Mouse (Mus musculus) CH12.LX (cell line): Measurements from ENCODE around the gene Ccdc63. TPM values are rescaled to one million over a fixed set of nuclear protein-coding genes. Genes with fewer than 3 reads are reported as not detected.

ENCODE experiments used
- DNase-seq: peaks from one replicate; pipeline ENCODE4 v3.0.0-alpha.2; 2013; ENCODE audit errors: extremely low read depth
- H3K27ac ChIP-seq: 2 replicates; pipeline ENCODE4 v1.5.1; 2012; ENCODE audit warnings: low read depth, mild to moderate bottlenecking, control low read depth, moderate library complexity; ENCODE audit not compliant: insufficient read depth
- H3K27me3 ChIP-seq: replicated peaks from 2 replicates; pipeline ENCODE3; 2012; ENCODE audit warnings: inconsistent platforms
- H3K36me3 ChIP-seq, 2 experiments: replicated peaks in 1 of 2; 2 replicates each; pipeline versions ENCODE3 to v1.6.1; 2012; ENCODE audit warnings: inconsistent platforms in 1 of 2, low read length in 1 of 2, mild to moderate bottlenecking in 1 of 2, mixed read lengths in 1 of 2, moderate library complexity in 1 of 2; ENCODE audit not compliant: control insufficient read depth in 1 of 2, insufficient read depth in 1 of 2
- H3K4me1 ChIP-seq, 2 experiments: 2 replicates each; pipeline ENCODE4 v1.6.1; 2012; ENCODE audit warnings: inconsistent platforms in 1 of 2, moderate library complexity in 1 of 2; ENCODE audit not compliant: insufficient read depth in 2 of 2, control insufficient read depth in 1 of 2
- H3K4me2 ChIP-seq: 2 replicates; pipeline ENCODE4 v1.6.1; 2012; ENCODE audit warnings: low read depth, mild to moderate bottlenecking, control low read depth; ENCODE audit not compliant: poor library complexity, insufficient read depth, severe bottlenecking
- H3K4me3 ChIP-seq, 3 experiments: fragments of 150-350 bp in 1 of 3; sonication (generic) in 1 of 3; replicated peaks in 1 of 3; 2 replicates each; pipeline versions ENCODE3 to v1.5.1; 2011 to 2012; ENCODE audit warnings: low read depth in 2 of 3, low read length in 2 of 3, mild to moderate bottlenecking in 2 of 3, moderate library complexity in 2 of 3, control low read depth in 1 of 3, improper control_type of control experiment in 1 of 3, inconsistent platforms in 1 of 3, mixed read lengths in 1 of 3; ENCODE audit not compliant: poor library complexity in 1 of 3
- H3K79me2 ChIP-seq: replicated peaks from 2 replicates; pipeline ENCODE4 v1.6.1; 2012; ENCODE audit warnings: mild to moderate bottlenecking, moderate library complexity; ENCODE audit not compliant: control insufficient read depth, poor library complexity, insufficient read depth, severe bottlenecking; ENCODE audit errors: extremely low read depth
- H3K9ac ChIP-seq: 2 replicates; pipeline ENCODE4 v1.6.1; 2012; ENCODE audit warnings: low read depth, mild to moderate bottlenecking, control low read depth, moderate library complexity; ENCODE audit not compliant: insufficient read depth
- H3K9me3 ChIP-seq: replicated peaks from 2 replicates; pipeline ENCODE3; 2012; ENCODE audit warnings: low read length, inconsistent platforms, mixed read lengths
- BHLHE40 ChIP-seq: IDR thresholded peaks from 2 replicates; pipeline ENCODE4 v1.6.1; 2011; ENCODE audit warnings: mild to moderate bottlenecking, low read depth, low read length, improper control_type of control experiment
- CHD1 ChIP-seq: IDR thresholded peaks from 2 replicates; pipeline ENCODE4 v1.6.1; 2012; ENCODE audit warnings: low read depth, low read length, improper control_type of control experiment, inconsistent platforms
- E2F4 ChIP-seq: IDR thresholded peaks from 2 replicates; pipeline ENCODE4 v1.6.1; 2011; ENCODE audit warnings: low read depth, low read length, improper control_type of control experiment; ENCODE audit not compliant: insufficient replicate concordance
- ELF1 ChIP-seq: IDR thresholded peaks from 2 replicates; pipeline ENCODE4 v1.6.1; 2014; ENCODE audit warnings: low read depth, mild to moderate bottlenecking, inconsistent platforms, low read length, improper control_type of control experiment
- ETS1 ChIP-seq: conservative IDR thresholded peaks from 2 replicates; pipeline ENCODE4 v1.6.1; 2012; ENCODE audit warnings: low read depth, mild to moderate bottlenecking, inconsistent platforms, low read length, improper control_type of control experiment, moderate library complexity
- GABPA ChIP-seq: IDR thresholded peaks from 2 replicates; pipeline ENCODE4 v1.6.1; 2012; ENCODE audit warnings: low read depth, low read length, improper control_type of control experiment, inconsistent platforms; ENCODE audit not compliant: insufficient replicate concordance
- JUN ChIP-seq: IDR thresholded peaks from 2 replicates; pipeline ENCODE4 v1.6.1; 2011; ENCODE audit warnings: low read depth, mild to moderate bottlenecking, low read length, improper control_type of control experiment, moderate library complexity; ENCODE audit not compliant: insufficient read depth
- JUND ChIP-seq: conservative IDR thresholded peaks from 2 replicates; pipeline ENCODE4 v1.6.1; 2011; ENCODE audit warnings: low read depth, low read length, improper control_type of control experiment
- MAX ChIP-seq: IDR thresholded peaks from 2 replicates; pipeline ENCODE4 v1.6.1; 2011; ENCODE audit warnings: low read length, improper control_type of control experiment
- MEF2A ChIP-seq: IDR thresholded peaks from 2 replicates; pipeline ENCODE4 v1.6.1; 2014; ENCODE audit warnings: low read depth, mild to moderate bottlenecking, inconsistent platforms, low read length, improper control_type of control experiment, borderline replicate concordance
- MXI1 ChIP-seq: IDR thresholded peaks from 2 replicates; pipeline ENCODE4 v1.6.1; 2011; ENCODE audit warnings: mild to moderate bottlenecking, low read depth, low read length, improper control_type of control experiment
- MYC ChIP-seq: IDR thresholded peaks from 2 replicates; pipeline ENCODE4 v1.6.1; 2011; ENCODE audit warnings: low read depth, mild to moderate bottlenecking, improper control_type of control experiment, low read length
- NELFE ChIP-seq: IDR thresholded peaks from 2 replicates; pipeline ENCODE4 v1.6.1; 2011; ENCODE audit warnings: low read depth, low read length, improper control_type of control experiment
- NRF1 ChIP-seq: IDR thresholded peaks from 2 replicates; pipeline ENCODE4 v1.6.1; 2014; ENCODE audit warnings: low read depth, mild to moderate bottlenecking, inconsistent platforms, low read length, improper control_type of control experiment, moderate library complexity
- POLR2A ChIP-seq: IDR thresholded peaks from 2 replicates; pipeline ENCODE4 v1.6.1; 2011; ENCODE audit warnings: low read depth, mild to moderate bottlenecking, improper control_type of control experiment, low read length
- RAD21 ChIP-seq: IDR thresholded peaks from 2 replicates; pipeline ENCODE4 v1.6.1; 2011; ENCODE audit warnings: low read depth, mild to moderate bottlenecking, low read length, improper control_type of control experiment, moderate library complexity
- SMC3 ChIP-seq: IDR thresholded peaks from 2 replicates; pipeline ENCODE4 v1.6.1; 2011; ENCODE audit warnings: low read depth, low read length, improper control_type of control experiment
- TCF12 ChIP-seq: IDR thresholded peaks from 2 replicates; pipeline ENCODE4 v1.6.1; 2014; ENCODE audit warnings: low read depth, mild to moderate bottlenecking, inconsistent platforms, low read length, improper control_type of control experiment
- UBTF ChIP-seq: IDR thresholded peaks from 2 replicates; pipeline ENCODE4 v1.6.1; 2012; ENCODE audit warnings: low read depth, mild to moderate bottlenecking, inconsistent platforms, low read length, improper control_type of control experiment, moderate library complexity
- USF1 ChIP-seq: IDR thresholded peaks from 2 replicates; pipeline ENCODE4 v1.6.1; 2014; ENCODE audit warnings: low read depth, mild to moderate bottlenecking, inconsistent platforms, low read length, improper control_type of control experiment
- USF2 ChIP-seq: conservative IDR thresholded peaks from 2 replicates; pipeline ENCODE4 v1.6.1; 2011; ENCODE audit warnings: low read depth, low read length, improper control_type of control experiment
- ZC3H11A ChIP-seq: IDR thresholded peaks from 2 replicates; pipeline ENCODE4 v1.6.1; 2012; ENCODE audit warnings: low read depth, mild to moderate bottlenecking, inconsistent platforms, low read length, improper control_type of control experiment
- dilution Hi-C: fragments of 300-500 bp; cut with MboI; formaldehyde crosslinking; loops from 2 replicates; pipeline ENCODE4 v1.14.3; 2020; ENCODE audit warnings: low sequenced_read_pairs; ENCODE audit not compliant: extremely low pct_unique_long_range_greater_than_20kb, extremely low pct_ligation_motif_present
- in situ Hi-C: fragments of 300-500 bp; cut with MboI; formaldehyde crosslinking; loops from 3 replicates; pipeline ENCODE4 v1.14.3; 2019; ENCODE audit warnings: low sequenced_read_pairs, low pct_ligation_motif_present, low pct_unique_long_range_greater_than_20kb, mixed read lengths
- polyA plus RNA-seq: library from polyadenylated mRNA; unstranded; fragments of >175 nt; gene quantifications from 2 replicates; pipeline ENCODE4 v1.2.1, GENCODE M21; 2012; ENCODE audit warnings: low read depth; ENCODE audit not compliant: insufficient read length
- total RNA-seq, 2 experiments: library from RNA; depleted of rRNA; stranded (reverse); fragments of 300-350 nt in 1 of 2; fragments of >200 nt in 1 of 2; gene quantifications; 2 replicates each; pipeline ENCODE4 v1.2.3; 2012 to 2014

Gene Ccdc63
- total and polyA plus RNA-seq, 3 experiments = 0.39 to 0.70 (median 0.47) TPM

- dilution Hi-C loops = no loop called here
- TF ChIP-seq E2F4 (no peak), POLR2A (no peak), ZC3H11A (no peak), JUND (no peak), ELF1 (no peak), UBTF (no peak), GABPA (no peak), MEF2A (no peak), MYC (no peak), SMC3 (no peak), JUN (no peak), MXI1 (no peak), ETS1 (no peak), NRF1 (no peak), RAD21 (no peak), USF2 (no peak), TCF12 (no peak), CHD1 (no peak)
- TF ChIP-seq, all 38 proteins: peak for 0
- H3K79me2 ChIP-seq = no peaks in the 10 kb centered on the region
- no peak overlapping the region for H3K4me3 ChIP-seq
- H3K4me1 ChIP-seq = peaks cover 0 to 11% of the 10 kb centered on the region in 2 experiments; a peak in 1 of 4 replicates
- no peak for DNase-seq
- H3K9ac ChIP-seq = no peak overlapping the region
- no peaks in the 10 kb centered on the region for H3K36me3 ChIP-seq
- H3K9me3 ChIP-seq = peaks cover 6% of the 10 kb centered on the region
- H3K27me3 ChIP-seq = peaks cover 81% of the 10 kb centered on the region
- in situ Hi-C loops = no loop called here
- no peak overlapping the region for H3K4me2 ChIP-seq
- H3K27ac ChIP-seq = no peak overlapping the region
Observed at GRCm38 (mm10) chr5:122068563-122068962, 72.1 kb downstream of the Ccdc63 start.

- DNase-seq = no peak
- TF ChIP-seq USF1 (no peak), MXI1 (no peak), USF2 (no peak), NELFE (no peak), RAD21 (no peak), MAX (no peak), BHLHE40 (no peak), SMC3 (no peak)
- Histone ChIP-seq H3K27me3 (peaks cover 78% of the 10 kb centered on the region), H3K9ac (no peak overlapping the region), H3K27ac (no peak overlapping the region), H3K36me3 (no peaks in the 10 kb centered on the region), H3K4me2 (no peak overlapping the region), H3K4me1 (peaks cover 0 to 9% of the 10 kb centered on the region in 2 experiments; a peak in 2 of 4 replicates), H3K79me2 (no peaks in the 10 kb centered on the region), H3K4me3 (no peak overlapping the region), H3K9me3 (peaks cover 8% of the 10 kb centered on the region)
- dilution Hi-C loops (no loop called here), in situ Hi-C loops (no loop called here)
Observed at GRCm38 (mm10) chr5:122063204-122063933, 77.3 kb downstream of the Ccdc63 start.
